Mouse (Mus musculus): ENCODE measurements around the gene Mrvi1. TPM values are rescaled to one million over a fixed set of nuclear protein-coding genes. Genes with fewer than 3 reads are reported as not detected.

The Mrvi1 gene
- polyA plus RNA-seq (2017; shearing (Covaris generic)), result 0.60 TPM

GRCm38 (mm10) chr7:110982053-110982705 is at the start of gene Mrvi1:
TSS of gene Mrvi1 (minus strand) at chr7:110982461.

DNA sequence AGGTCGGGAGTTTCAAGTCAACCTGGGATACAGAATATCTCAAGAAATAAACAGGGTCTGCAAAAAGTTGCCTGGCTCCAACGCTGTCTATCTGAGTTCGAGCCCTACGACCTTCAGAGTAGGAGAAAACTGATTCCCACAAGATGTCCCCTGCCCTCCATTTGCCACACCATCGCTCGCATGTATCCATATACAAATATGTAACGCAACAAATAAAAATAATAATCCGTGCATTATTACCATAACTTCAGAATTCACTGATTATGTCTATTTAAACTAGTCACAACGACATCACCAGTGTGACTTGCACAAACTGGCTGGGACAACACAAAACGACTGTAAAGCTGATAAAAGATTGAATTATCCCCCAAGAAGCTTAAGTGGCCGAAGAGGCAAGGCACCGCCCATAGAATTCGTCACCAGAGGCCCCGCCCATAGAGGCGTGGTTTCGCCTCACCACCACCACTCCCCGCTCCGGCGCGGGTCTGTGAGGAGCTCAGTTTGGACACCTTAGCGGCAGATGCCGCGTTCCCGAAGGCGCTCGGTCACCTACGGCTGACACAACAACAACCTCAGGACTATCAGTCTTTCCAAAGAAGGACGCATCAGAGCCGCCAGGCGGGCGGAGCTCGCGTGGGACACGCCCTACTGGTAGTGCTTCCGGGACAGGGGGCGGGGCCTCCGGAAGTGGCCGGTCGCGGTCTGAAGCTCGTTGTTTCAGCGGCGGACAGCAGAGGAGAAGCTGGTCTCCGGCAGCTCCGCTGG is 46.2 kb upstream of the Mrvi1 start, which contains the start of gene Ctr9:
Gene Ctr9 (plus strand): TSS at position 671 of the 765 bp plus-strand sequence.

DNA sequence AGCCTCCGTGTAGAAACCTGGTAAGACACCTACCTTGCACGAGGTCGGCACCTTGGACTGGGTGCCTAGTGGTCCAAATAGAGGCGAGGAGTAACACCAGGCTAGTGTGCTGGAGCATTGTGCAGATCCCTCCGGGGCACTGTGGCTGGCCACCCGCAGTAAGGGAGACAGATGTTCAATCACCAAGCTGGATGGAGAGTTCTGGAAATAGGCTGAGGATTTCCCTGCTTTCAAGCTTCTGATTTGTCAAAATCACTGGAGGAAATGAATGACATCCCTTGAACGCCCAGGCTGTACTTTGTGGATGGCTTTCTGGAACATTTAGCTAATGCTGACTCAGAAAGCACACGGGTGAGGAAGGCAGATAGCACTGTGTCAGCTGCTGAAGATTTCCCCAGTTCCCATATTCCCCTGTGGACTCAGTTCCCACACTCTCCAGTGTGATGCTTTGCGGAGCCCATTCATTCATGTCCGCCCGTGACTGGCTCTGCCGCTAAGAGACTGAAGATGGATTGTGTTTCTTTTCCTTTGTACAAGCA is 119.4 kb downstream of the Mrvi1 start, which contains the start of gene Lyve1:
Gene Lyve1 (minus strand): TSS at position 489 of the 539 bp plus-strand sequence.

DNA sequence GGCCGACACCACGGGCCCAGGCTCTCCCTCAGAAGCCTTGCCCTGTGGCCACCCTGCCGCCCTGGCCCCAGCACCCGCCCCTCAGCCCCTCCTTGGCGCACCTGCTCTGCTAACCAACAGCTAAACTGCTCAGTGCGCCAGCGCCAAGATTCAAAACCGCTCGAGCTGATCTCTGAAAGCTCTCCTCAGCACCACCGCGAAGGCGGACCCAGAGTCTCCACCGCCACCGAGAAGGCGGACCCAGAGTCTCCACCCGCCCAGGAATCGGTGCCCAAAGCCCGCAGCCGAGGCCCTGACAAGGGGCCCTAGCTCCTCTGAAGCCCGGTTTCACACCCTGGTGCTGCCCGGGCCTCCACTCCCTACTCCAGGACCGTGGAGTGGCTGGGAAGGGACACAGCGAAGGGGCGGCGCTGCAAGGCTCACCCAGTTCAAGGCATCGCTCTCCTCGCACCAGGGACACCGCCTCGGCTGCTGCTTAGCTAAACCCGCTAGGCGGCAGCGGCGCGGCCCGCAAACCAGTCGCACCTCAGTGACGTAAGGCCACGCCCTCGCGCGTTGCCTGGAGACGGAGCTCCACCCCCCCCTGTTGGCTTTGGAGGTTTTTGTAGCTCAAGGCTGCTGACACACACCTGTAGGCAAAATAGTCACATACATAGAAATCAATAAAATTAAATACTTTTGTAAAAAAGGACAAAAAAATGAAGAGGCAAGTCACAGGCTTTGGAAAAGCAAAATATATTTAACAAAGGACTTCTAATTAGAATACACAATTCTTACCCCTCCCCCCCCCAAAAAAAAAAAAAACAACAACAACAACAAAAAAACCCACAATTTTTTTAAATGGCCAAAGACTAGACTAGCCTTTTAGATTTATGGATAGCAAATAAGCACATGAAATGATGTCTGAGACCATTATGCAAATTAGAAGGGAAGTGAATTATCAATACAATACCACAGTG is 138.1 kb downstream of the Mrvi1 start, which contains the start of gene Rnf141:
Gene Rnf141 (minus strand): TSS at position 542 of the 959 bp plus-strand sequence.

Other genes starting within 250 kb of the Mrvi1 start
- 4.7 TPM for gene Ampd3, start 214.3 kb downstream of the Mrvi1 start, polyA plus RNA-seq (2017; shearing (Covaris generic))
- 18.2 TPM for gene Rnf141, start 138.0 kb downstream of the Mrvi1 start, polyA plus RNA-seq (2017; shearing (Covaris generic))
- not detected for gene Lyve1, start 119.2 kb downstream of the Mrvi1 start, polyA plus RNA-seq (2017; shearing (Covaris generic))
- 82.2 TPM for gene Ctr9, start 46.5 kb upstream of the Mrvi1 start, polyA plus RNA-seq (2017; shearing (Covaris generic))
- 1,003 TPM for gene Eif4g2, start 100.6 kb upstream of the Mrvi1 start, polyA plus RNA-seq (2017; shearing (Covaris generic))